Mouse (Mus musculus): ENCODE data around the gene Zbtb9.

- no peak for TF ChIP-seq POLR2A (IDR thresholded peaks at IDR 0.05; ENCODE audit: low read depth, low read length)
- TF ChIP-seq CTCF (IDR thresholded peaks at IDR 0.05; ENCODE audit: borderline replicate concordance, insufficient read depth, low read length): no peak
These were observed 23.9 kb upstream of the Zbtb9 start for GRCm38 (mm10) chr17:26949051-26949577.

Measured in embryonic fibroblast, embryonic 13.5 days (primary cell).